Mouse (Mus musculus) forebrain, embryonic 15.5 days (tissue): ENCODE results near the gene Ncam2. TPM values are rescaled to one million over a fixed set of nuclear protein-coding genes. Genes with fewer than 3 reads are reported as not detected.
A peak's percentile ranks its signal among the peaks of the same experiment; 100 is the strongest.

Experiments
- ATAC-seq: fragments of 200-750 bp; cut with Nextera tagmentation; replicated peaks from 2 replicates; pipeline ENCODE4 v1.8.0; 2017; ENCODE audit warnings: mild to moderate bottlenecking, moderate TSS enrichment, moderate library complexity
- H3K27ac ChIP-seq: fragments of 300-500 bp; sonication (generic); replicated peaks from 2 replicates; pipeline ENCODE4 v1.5.1; 2015; ENCODE audit warnings: mild to moderate bottlenecking, inconsistent platforms
- H3K27me3 ChIP-seq: fragments of 300-500 bp; sonication (generic); 2 replicates; pipeline ENCODE4 v1.6.1; 2015; ENCODE audit warnings: inconsistent platforms
- H3K36me3 ChIP-seq: fragments of 300-500 bp; sonication (generic); 2 replicates; pipeline ENCODE4 v1.6.1; 2015; ENCODE audit warnings: mild to moderate bottlenecking, inconsistent platforms
- H3K4me1 ChIP-seq: fragments of 300-500 bp; sonication (generic); 2 replicates; pipeline ENCODE4 v1.6.1; 2015; ENCODE audit warnings: inconsistent platforms
- H3K4me2 ChIP-seq: fragments of 300-500 bp; sonication (generic); replicated peaks from 2 replicates; pipeline ENCODE4 v1.6.1; 2015; ENCODE audit warnings: mild to moderate bottlenecking, inconsistent platforms
- H3K4me3 ChIP-seq: fragments of 300-500 bp; sonication (generic); 2 replicates; pipeline ENCODE4 v1.5.1; 2015; ENCODE audit warnings: mild to moderate bottlenecking, inconsistent platforms
- H3K9ac ChIP-seq: fragments of 300-500 bp; sonication (generic); replicated peaks from 2 replicates; pipeline ENCODE4 v1.6.1; 2015; ENCODE audit warnings: mild to moderate bottlenecking, inconsistent platforms
- H3K9me3 ChIP-seq: fragments of 300-500 bp; sonication (generic); 2 replicates; pipeline ENCODE4 v1.6.1; 2016; ENCODE audit warnings: inconsistent platforms
- WGBS: fragments of 180-500 bp; shearing (Covaris S2); methylation state at CpG from one replicate; pipeline ENCODE4 v1.1.7; 2015; ENCODE audit warnings: mixed read lengths; 5-methylcytosine and 5-hydroxymethylcytosine counted together
- polyA plus RNA-seq: library from polyadenylated mRNA; unstranded; fragments of >200 nt; fragmentation: Nextera tagmentation; extraction: Ambion mirVana; gene quantifications from 2 replicates; pipeline ENCODE4 v1.2.1, GENCODE M21; 2015

Gene Ncam2
- polyA plus RNA-seq = 8.7 and 9.1 TPM in 2 replicates

DNA sequence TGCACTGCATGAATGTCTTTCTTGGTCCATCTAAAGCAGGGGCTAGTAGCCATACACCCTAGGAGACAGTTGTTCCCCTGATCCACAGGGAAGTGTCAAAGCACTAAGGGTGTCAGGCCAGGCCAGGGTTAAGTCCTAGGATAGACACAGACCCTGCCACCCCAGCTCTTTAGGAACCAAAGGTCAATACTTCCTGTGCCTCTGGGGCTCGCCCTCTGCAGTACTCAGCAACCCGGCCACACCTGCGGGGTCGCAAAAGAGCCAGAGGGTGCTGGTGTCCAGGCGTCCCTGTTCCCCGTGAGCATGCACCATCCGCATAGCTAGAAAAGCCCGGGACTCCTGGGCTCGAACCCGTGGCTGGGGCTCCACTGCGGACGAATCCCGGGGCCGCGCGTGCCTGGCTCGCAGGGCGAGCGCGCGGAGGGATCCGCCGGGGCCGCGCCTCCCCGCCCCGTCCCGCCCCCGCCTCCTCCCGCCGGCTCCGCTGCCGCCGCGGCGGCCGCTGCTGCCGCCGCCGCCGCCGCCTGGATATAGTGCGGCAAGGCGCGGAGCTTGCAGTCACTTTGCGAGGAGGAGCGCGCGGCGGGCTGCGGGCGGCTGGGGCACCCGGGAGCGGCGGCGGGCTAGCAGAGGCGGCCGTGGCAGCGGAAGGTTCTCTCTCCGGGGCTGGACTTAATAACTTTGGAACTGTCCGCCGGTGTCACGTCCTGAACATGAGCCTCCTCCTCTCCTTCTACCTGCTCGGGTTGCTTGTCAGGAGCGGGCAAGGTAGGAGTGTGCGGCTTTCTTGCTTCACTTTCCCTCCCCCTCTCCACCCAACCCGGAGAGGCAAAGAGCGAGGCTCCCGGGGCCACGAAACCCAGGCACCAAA, at the start of gene Ncam2:
Gene Ncam2 (plus strand): TSS at position 497 of the 871 bp plus-strand sequence.
- Histone ChIP-seq H3K27me3 (no peaks in the 10 kb centered on the region), H3K4me2 (peak within 1 kb of the TSS; percentile 82), H3K36me3 (no peaks in the 10 kb centered on the region), H3K9me3 (no peaks in the 10 kb centered on the region), H3K4me3 (peak within 1 kb of the TSS; percentile 72), H3K4me1 (peaks cover 17% of the 10 kb centered on the region), H3K27ac (peak within 1 kb of the TSS; percentile 81), H3K9ac (peak within 1 kb of the TSS; percentile 61)
- WGBS = under 1% methylated on average over 51 of the region's 70 CpGs
- peak; percentile 85 for ATAC-seq

- no peaks in the 10 kb centered on the region for H3K36me3 ChIP-seq
- no peak overlapping the region for H3K27ac ChIP-seq
- 75% methylated on average over 2 of the region's 2 CpGs for WGBS
- no peak for ATAC-seq
- H3K27me3 ChIP-seq = no peaks in the 10 kb centered on the region
- no peak overlapping the region for H3K4me3 ChIP-seq
- H3K4me2 ChIP-seq = no peak overlapping the region
- H3K9me3 ChIP-seq = no peaks in the 10 kb centered on the region
- no peak overlapping the region for H3K9ac ChIP-seq
- no peaks in the 10 kb centered on the region for H3K4me1 ChIP-seq
Observed at GRCm38 (mm10) chr16:81170828-81171227, 29.7 kb upstream of the Ncam2 start.

DNA sequence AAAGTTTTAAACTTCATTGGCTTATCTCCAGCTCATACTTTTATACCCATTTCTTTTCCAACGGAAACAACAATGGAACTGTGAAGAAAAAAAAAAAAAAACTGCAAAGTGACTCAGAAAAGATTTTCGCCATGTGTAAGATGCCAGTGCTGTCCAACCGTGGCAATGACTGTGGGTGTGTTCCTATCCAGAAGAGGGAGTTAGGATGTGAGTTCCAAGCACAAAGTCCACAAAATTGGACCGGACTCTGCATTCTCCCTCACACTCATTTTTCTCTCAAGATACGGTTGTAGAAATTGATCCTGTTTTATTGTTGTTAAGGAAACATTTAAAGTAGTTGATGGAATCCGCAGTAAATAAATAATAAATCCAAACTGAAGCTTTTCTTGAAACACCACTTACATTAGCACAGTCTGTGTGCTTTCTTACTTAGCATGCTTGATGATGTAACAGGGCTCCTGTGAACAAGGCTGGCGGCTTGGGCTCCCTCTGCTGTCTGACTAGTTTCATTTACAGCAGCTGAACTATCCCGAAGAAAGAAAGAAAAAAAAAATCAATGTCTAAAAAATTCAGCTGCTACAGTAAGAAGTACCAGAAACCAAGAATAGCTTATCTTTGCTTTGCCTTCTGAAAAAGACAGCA, 25.1 kb upstream of the Ncam2 start:
- Histone ChIP-seq H3K4me1 (no peaks in the 10 kb centered on the region), H3K4me2 (no peak overlapping the region), H3K4me3 (no peak overlapping the region), H3K36me3 (no peaks in the 10 kb centered on the region), H3K9me3 (no peaks in the 10 kb centered on the region), H3K27ac (no peak overlapping the region), H3K27me3 (no peaks in the 10 kb centered on the region), H3K9ac (no peak overlapping the region)
- ATAC-seq = peak; percentile 92
- WGBS = 50% methylated on average over 8 of the region's 8 CpGs

- Histone ChIP-seq H3K36me3 (no peaks in the 10 kb centered on the region), H3K4me1 (no peaks in the 10 kb centered on the region), H3K4me3 (no peak overlapping the region), H3K9me3 (no peaks in the 10 kb centered on the region), H3K27me3 (no peaks in the 10 kb centered on the region), H3K4me2 (no peak overlapping the region), H3K27ac (no peak overlapping the region), H3K9ac (no peak overlapping the region)
- WGBS = 92% methylated on average over 5 of the region's 5 CpGs
- ATAC-seq = no peak
Observed at GRCm38 (mm10) chr16:81179801-81180200, 20.7 kb upstream of the Ncam2 start.

DNA sequence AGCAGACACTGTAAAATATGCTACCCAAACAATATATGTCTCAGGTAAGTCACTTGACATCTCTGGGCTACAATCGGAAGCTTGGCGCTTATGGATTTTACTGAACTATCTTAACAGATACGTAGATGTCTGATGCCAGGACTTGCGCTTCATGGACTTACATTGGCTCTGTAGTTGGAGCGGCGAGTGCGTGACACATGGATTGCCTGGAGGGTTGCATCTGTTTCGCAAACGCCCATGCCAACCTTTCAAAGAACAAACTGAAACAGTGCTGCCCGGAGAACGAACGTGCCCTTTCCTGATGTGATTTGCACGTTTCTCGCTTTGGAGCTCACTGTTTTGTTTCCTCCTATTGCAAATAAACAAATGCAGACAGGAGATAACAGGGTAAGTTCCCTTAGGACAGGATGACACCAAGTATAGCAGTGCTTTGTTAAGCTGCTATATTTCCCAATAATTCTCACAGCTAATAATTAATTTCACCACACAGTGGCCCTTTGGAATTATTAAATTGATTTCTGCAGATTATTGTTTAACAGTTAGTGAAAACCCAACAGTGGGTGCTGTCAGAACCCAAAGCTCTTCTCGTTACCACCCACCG, 12.8 kb upstream of the Ncam2 start:
- Histone ChIP-seq H3K4me3 (no peak overlapping the region), H3K4me2 (no peak overlapping the region), H3K4me1 (no peaks in the 10 kb centered on the region), H3K27me3 (no peaks in the 10 kb centered on the region), H3K36me3 (no peaks in the 10 kb centered on the region), H3K27ac (no peak overlapping the region), H3K9ac (no peak overlapping the region), H3K9me3 (no peaks in the 10 kb centered on the region)
- 0 out of 2 replicates have a peak, but pooled peaks have one; percentile 23 for ATAC-seq
- WGBS = 70% methylated on average over 16 of the region's 16 CpGs

DNA sequence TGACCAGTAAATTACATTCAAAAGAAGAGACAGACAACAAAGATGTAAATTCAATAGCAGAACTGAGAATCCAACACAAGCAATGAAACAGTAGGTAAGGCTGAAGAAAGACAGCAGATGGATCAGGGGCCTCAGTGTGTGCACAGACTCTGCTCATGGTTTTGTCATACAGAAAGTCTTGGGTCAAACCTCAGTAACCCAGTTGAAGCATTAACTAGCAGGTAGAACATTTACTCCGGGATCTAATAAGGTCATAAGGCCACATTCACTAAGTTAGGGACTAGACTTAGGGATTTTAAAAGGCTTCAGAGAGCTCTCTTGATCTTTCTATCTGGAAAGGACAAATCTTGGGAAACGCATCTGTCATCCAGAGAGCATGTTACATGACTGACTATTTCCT, 8.9 kb upstream of the Ncam2 start:
- Histone ChIP-seq H3K4me3 (no peak overlapping the region), H3K9me3 (no peaks in the 10 kb centered on the region), H3K4me1 (no peaks in the 10 kb centered on the region), H3K9ac (no peak overlapping the region), H3K4me2 (no peak overlapping the region), H3K36me3 (no peaks in the 10 kb centered on the region), H3K27ac (no peak overlapping the region), H3K27me3 (no peaks in the 10 kb centered on the region)
- ATAC-seq = no peak
- WGBS = 93% methylated on average over 2 of the region's 2 CpGs

GRCm38 (mm10) chr16:81192607-81193006, 7.9 kb upstream of the Ncam2 start:
- H3K9me3 ChIP-seq = no peaks in the 10 kb centered on the region
- H3K4me3 ChIP-seq = no peak overlapping the region
- no peaks in the 10 kb centered on the region for H3K36me3 ChIP-seq
- H3K4me2 ChIP-seq = no peak overlapping the region
- ATAC-seq = no peak
- H3K27ac ChIP-seq = no peak overlapping the region
- no peaks in the 10 kb centered on the region for H3K27me3 ChIP-seq
- WGBS = 67% methylated on average over 4 of the region's 4 CpGs
- no peak overlapping the region for H3K9ac ChIP-seq
- no peaks in the 10 kb centered on the region for H3K4me1 ChIP-seq

GRCm38 (mm10) chr16:81199467-81199866, 1.0 kb upstream of the Ncam2 start:
- H3K27me3 ChIP-seq = no peaks in the 10 kb centered on the region
- H3K4me2 ChIP-seq = no peak overlapping the region
- H3K27ac ChIP-seq = no peak overlapping the region
- H3K4me1 ChIP-seq = peaks cover 15% of the 10 kb centered on the region
- H3K9me3 ChIP-seq = no peaks in the 10 kb centered on the region
- ATAC-seq = no peak
- H3K9ac ChIP-seq = no peak overlapping the region
- H3K4me3 ChIP-seq = no peak overlapping the region
- no peaks in the 10 kb centered on the region for H3K36me3 ChIP-seq
- 89% methylated on average over 5 of the region's 5 CpGs for WGBS

- no peaks in the 10 kb centered on the region for H3K27me3 ChIP-seq
- no peaks in the 10 kb centered on the region for H3K9me3 ChIP-seq
- peak overlapping the region; percentile 81 for H3K27ac ChIP-seq
- H3K9ac ChIP-seq = peak overlapping the region; percentile 61
- 24% methylated on average over 5 of the region's 5 CpGs for WGBS
- H3K4me2 ChIP-seq = peak overlapping the region; percentile 82
- no peaks in the 10 kb centered on the region for H3K36me3 ChIP-seq
- peaks cover 17% of the 10 kb centered on the region for H3K4me1 ChIP-seq
- ATAC-seq = no peak
- peak overlapping the region; percentile 72 for H3K4me3 ChIP-seq
Observed at GRCm38 (mm10) chr16:81201471-81201870, 974 bp downstream of the Ncam2 start.

DNA sequence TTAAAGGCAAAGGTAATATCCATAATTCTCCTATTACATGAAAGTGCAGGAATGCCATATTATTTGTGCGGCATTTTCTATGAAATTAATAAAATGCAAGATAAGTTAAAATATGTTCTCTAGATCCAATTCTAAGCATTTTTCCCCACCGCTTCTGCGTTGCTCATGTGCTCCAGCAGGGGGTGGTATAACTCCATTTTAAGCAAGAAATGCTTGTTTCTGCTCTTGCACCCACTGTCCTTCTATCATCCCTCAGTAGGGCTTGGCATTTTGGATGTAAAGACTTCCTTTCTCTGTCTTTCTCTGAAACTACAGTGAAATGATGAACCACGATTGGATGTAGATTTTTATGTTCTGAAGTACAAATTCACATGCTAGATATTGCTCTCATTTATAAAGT, 1.5 kb downstream of the Ncam2 start:
- Histone ChIP-seq H3K9ac (peak overlapping the region; percentile 61; the same call in 1 of the 2 replicates), H3K27ac (peak overlapping the region; percentile 81), H3K36me3 (no peaks in the 10 kb centered on the region), H3K9me3 (no peaks in the 10 kb centered on the region), H3K4me3 (peak overlapping the region; percentile 72), H3K4me1 (peaks cover 17% of the 10 kb centered on the region), H3K27me3 (no peaks in the 10 kb centered on the region), H3K4me2 (peak overlapping the region; percentile 82)
- 6% methylated on average over 4 of the region's 4 CpGs for WGBS
- ATAC-seq = peak; percentile 46; the same call in 1 of the 2 replicates

GRCm38 (mm10) chr16:81202721-81203161, 2.2 kb downstream of the Ncam2 start:
- H3K36me3 ChIP-seq = no peaks in the 10 kb centered on the region
- H3K4me1 ChIP-seq = peaks cover 17% of the 10 kb centered on the region
- peak overlapping the region; percentile 65 for H3K27ac ChIP-seq
- H3K27me3 ChIP-seq = no peaks in the 10 kb centered on the region
- H3K9me3 ChIP-seq = no peaks in the 10 kb centered on the region
- ATAC-seq = no peak
- H3K4me3 ChIP-seq = peak overlapping the region; percentile 72
- H3K9ac ChIP-seq = peak overlapping the region; percentile 9
- 39% methylated on average over 8 of the region's 8 CpGs for WGBS
- H3K4me2 ChIP-seq = peak overlapping the region; percentile 82
